In the genomic region with DNA sequence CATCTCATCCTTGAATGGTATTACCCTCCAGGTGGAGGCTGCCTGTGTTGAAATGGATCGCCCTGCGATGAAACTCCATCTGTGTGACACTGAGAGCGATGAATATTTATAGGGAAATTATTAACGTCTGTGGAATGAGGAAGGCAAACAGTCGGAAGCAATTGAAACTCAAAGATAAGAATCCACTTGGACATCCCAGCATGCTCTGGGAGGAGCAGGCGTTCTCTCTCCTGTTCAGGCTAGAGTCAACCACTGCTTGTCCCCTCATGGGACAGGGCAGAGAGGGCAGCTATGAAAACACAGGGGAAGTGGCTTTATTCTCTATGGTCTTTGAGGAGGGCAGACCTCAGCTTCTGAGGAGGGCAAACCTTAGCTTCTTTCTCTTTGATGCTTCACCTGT, we compare ENCODE assay signal across 40 mouse cellular contexts. TPM values are rescaled to one million over a fixed set of nuclear protein-coding genes. Genes with fewer than 3 reads are reported as not detected.
A peak's percentile ranks its signal among the peaks of the same experiment; 100 is the strongest.
DNase-seq lines count a peak whose midpoint lies in the region; ATAC-seq and TF ChIP-seq lines count a peak whose summit lies in the region.
"Had no signal": no experiment of that assay in that cellular context is flagged by ENCODE, and none has a peak within 500 bp of the region (broad histone marks: within the 10 kb centered on the region; RNA-seq: fewer than 3 reads in every experiment).

No protein-coding gene starts in this region.

- 20% methylated on average over 6 of the region's 6 CpGs for WGBS in liver, adult 2 months
- WGBS in liver, embryonic 12.5 days (ENCODE audit: insufficient replicate concordance) = 65% methylated on average over 6 of the region's 6 CpGs
- 44% methylated on average over 6 of the region's 6 CpGs for WGBS in lung, embryonic 15.5 days
- 52% methylated on average over 6 of the region's 6 CpGs for WGBS in stomach, postnatal 0 days

- no peak overlapping the region for H3K4me3 ChIP-seq in liver, adult 2 months (ENCODE audit: insufficient read depth, low read depth, low read length)
- H3K4me3 ChIP-seq in liver, embryonic 12.5 days = no peak overlapping the region
- no peak overlapping the region for H3K4me3 ChIP-seq in lung, embryonic 15.5 days
- no peak overlapping the region for H3K4me3 ChIP-seq in stomach, postnatal 0 days (ENCODE audit: low read depth, low read length)
- H3K4me3 ChIP-seq: forebrain, embryonic 13.5 days; hindbrain, embryonic 13.5 days; megakaryocyte, embryonic 14.5 days; midbrain, embryonic 13.5 days had no signal

- no peak for ATAC-seq in liver, embryonic 12.5 days
- peak; percentile 57; the same call in 1 of the 2 replicates for ATAC-seq in lung, embryonic 15.5 days (ENCODE audit: borderline replicate concordance, extremely low read depth, low FRiP score, low TSS enrichment)
- ATAC-seq in stomach, postnatal 0 days (ENCODE audit: low FRiP score, low TSS enrichment) = peak; percentile 53
- ATAC-seq: activated CD4-positive, CD25-positive, alpha-beta regulatory T cell, adult 4 months; forebrain, embryonic 13.5 days; midbrain, embryonic 13.5 days had no signal

- no peak overlapping the region for H3K9ac ChIP-seq in liver, adult 2 months (ENCODE audit: low read depth, low read length)
- H3K9ac ChIP-seq in liver, embryonic 12.5 days = no peak overlapping the region
- H3K9ac ChIP-seq in lung, embryonic 15.5 days = no peak overlapping the region
- H3K9ac ChIP-seq in stomach, postnatal 0 days (ENCODE audit: low read length) = no peak overlapping the region
- H3K9ac ChIP-seq: forebrain, embryonic 13.5 days; hindbrain, embryonic 13.5 days; midbrain, embryonic 13.5 days had no signal

- H3K4me1 ChIP-seq in liver, adult 2 months (ENCODE audit: control insufficient read depth, insufficient read depth, low read length) = peaks cover 7% of the 10 kb centered on the region; the same call in 1 of the 2 replicates
- no peaks in the 10 kb centered on the region for H3K4me1 ChIP-seq in liver, embryonic 12.5 days
- H3K4me1 ChIP-seq in lung, embryonic 15.5 days = peaks cover 12% of the 10 kb centered on the region
- no peaks in the 10 kb centered on the region for H3K4me1 ChIP-seq in stomach, postnatal 0 days (replicated peaks; ENCODE audit: control insufficient read depth, insufficient read depth)
- H3K4me1 ChIP-seq: forebrain, embryonic 13.5 days; hindbrain, embryonic 13.5 days; megakaryocyte, embryonic 14.5 days; midbrain, embryonic 13.5 days had no signal

- no peak overlapping the region for H3K4me2 ChIP-seq in liver, embryonic 12.5 days
- H3K4me2 ChIP-seq in lung, embryonic 15.5 days = no peak overlapping the region
- no peak overlapping the region for H3K4me2 ChIP-seq in stomach, postnatal 0 days (replicated peaks; ENCODE audit: low read depth)
- H3K4me2 ChIP-seq: forebrain, embryonic 13.5 days; heart, embryonic 11.5 days; hindbrain, embryonic 13.5 days; midbrain, embryonic 13.5 days had no signal

- H3K9me3 ChIP-seq in liver, embryonic 12.5 days (replicated peaks) = no peaks in the 10 kb centered on the region
- no peaks in the 10 kb centered on the region for H3K9me3 ChIP-seq in lung, embryonic 15.5 days
- H3K9me3 ChIP-seq in stomach, postnatal 0 days (ENCODE audit: control insufficient read depth, low read length) = no peaks in the 10 kb centered on the region
- H3K9me3 ChIP-seq: forebrain, embryonic 13.5 days; hindbrain, embryonic 13.5 days; megakaryocyte, embryonic 14.5 days; midbrain, embryonic 13.5 days had no signal

- no peak for TF ChIP-seq POLR2A in liver, adult 2 months (IDR thresholded peaks at IDR 0.05; ENCODE audit: extremely low read depth, insufficient read depth, low read length)

- no peak for TF ChIP-seq EP300 in stomach, postnatal 0 days (optimal IDR thresholded peaks at IDR 0.05)

- H3K27me3 ChIP-seq in liver, adult 2 months (ENCODE audit: control insufficient read depth, insufficient read depth, low read length) = peaks cover 12% of the 10 kb centered on the region
- no peaks in the 10 kb centered on the region for H3K27me3 ChIP-seq in liver, embryonic 12.5 days (replicated peaks)
- H3K27me3 ChIP-seq in lung, embryonic 15.5 days = no peaks in the 10 kb centered on the region
- H3K27me3 ChIP-seq in stomach, postnatal 0 days (ENCODE audit: control insufficient read depth, insufficient read depth, low read length) = no peaks in the 10 kb centered on the region
- H3K27me3 ChIP-seq: forebrain, embryonic 13.5 days; hindbrain, embryonic 13.5 days; megakaryocyte, embryonic 14.5 days; midbrain, embryonic 13.5 days had no signal

- no peak for TF ChIP-seq CTCF in liver, adult 2 months (IDR thresholded peaks at IDR 0.05; ENCODE audit: low read depth, low read length)
- TF ChIP-seq CTCF in stomach, postnatal 0 days (IDR thresholded peaks at IDR 0.05; ENCODE audit: low read depth) = no peak

- H3K27ac ChIP-seq in liver, adult 2 months (replicated peaks; ENCODE audit: insufficient read depth, low read depth, low read length) = no peak overlapping the region
- H3K27ac ChIP-seq in liver, embryonic 12.5 days = no peak overlapping the region
- peak overlapping the region; percentile 78 for H3K27ac ChIP-seq in lung, embryonic 15.5 days
- no peak overlapping the region for H3K27ac ChIP-seq in stomach, postnatal 0 days (replicated peaks)
- H3K27ac ChIP-seq: forebrain, embryonic 13.5 days; hindbrain, embryonic 13.5 days; kidney, postnatal 0 days; midbrain, embryonic 13.5 days had no signal

- DNase-seq in liver, adult 2 months (ENCODE audit: extremely low read depth, low read depth, low spot score) = peak; percentile 68
- peak; percentile 68 for DNase-seq in lung, postnatal 25 days (ENCODE audit: low spot score)
- no peak for DNase-seq in stomach, postnatal 0 days (ENCODE audit: low spot score)
- DNase-seq in spleen, postnatal 36 days (ENCODE audit: low spot score in 2 of 2) = no peak
- DNase-seq in heart, adult 18-20 months = no peak
- no peak for DNase-seq in cerebellum, postnatal 25 days
- DNase-seq: adrenal gland, adult 2 months; cerebellum, adult 8-10 months; cerebellum, postnatal 36 days; gastrocnemius, postnatal 10 days; heart, postnatal 36 days; kidney, adult 8-10 months; kidney, postnatal 4 days; layer of hippocampus, postnatal 36 days; liver; thymus, postnatal 4 days had no signal

- H3K79me2 ChIP-seq in liver, adult 2 months (ENCODE audit: control insufficient read depth, insufficient read depth, low read length) = no peaks in the 10 kb centered on the region

- no peaks in the 10 kb centered on the region for H3K36me3 ChIP-seq in liver, adult 2 months (ENCODE audit: control insufficient read depth, insufficient read depth, low read length)
- no peaks in the 10 kb centered on the region for H3K36me3 ChIP-seq in liver, embryonic 12.5 days
- no peaks in the 10 kb centered on the region for H3K36me3 ChIP-seq in lung, embryonic 15.5 days
- no peaks in the 10 kb centered on the region for H3K36me3 ChIP-seq in stomach, postnatal 0 days (ENCODE audit: control insufficient read depth, insufficient read depth, low read length)
- H3K36me3 ChIP-seq: hindbrain, embryonic 13.5 days; midbrain, embryonic 13.5 days had no signal

RNA-seq across cellular contexts. Expression of gene Krt23, which starts 19.5 kb away (rescaled TPM):
- total RNA-seq in liver, adult 2 months (2014; rRNA removed) = 4.0 and 6.4 TPM in 2 replicates
- 1.4 and 1.7 TPM in 2 replicates for polyA plus RNA-seq in liver, adult 2 months (2012; rRNA removed)
- 0.20 and 0.35 TPM in 2 replicates for polyA plus RNA-seq in liver, embryonic 12.5 days (2016; fragmentation: Nextera tagmentation; extraction: Ambion mirVana)
- polyA plus RNA-seq in lung, embryonic 15.5 days (2015; fragmentation: Nextera tagmentation; extraction: Ambion mirVana) = 3.9 and 5.1 TPM in 2 replicates
- polyA plus RNA-seq in stomach, postnatal 0 days (2015; fragmentation: Nextera tagmentation; extraction: Ambion mirVana) = 204 and 221 TPM in 2 replicates
- under 1 TPM in 1 of 2 experiments, not detected in 1; 0.31 TPM for total RNA-seq in heart, adult 18-20 months (2021)
- total RNA-seq: adrenal gland, adult 2 months; CH12.LX; heart, postnatal 36 days; layer of hippocampus, adult 8-10 months; layer of hippocampus, postnatal 36 days; left cerebral cortex, postnatal 10 days; monocyte, adult 5-6 weeks had no signal
- polyA plus RNA-seq: activated CD4-positive, CD25-positive, alpha-beta regulatory T cell, adult 4 months; adrenal gland, adult 2 months; C2C12; embryonic facial prominence, embryonic 11.5 days; forebrain, embryonic 13.5 days; midbrain, embryonic 13.5 days; neural tube, embryonic 14.5 days had no signal

RNA-seq across cellular contexts. Expression of gene Krt20, which starts 35.5 kb away (rescaled TPM):
- total RNA-seq in liver, adult 2 months (2014; rRNA removed) = 0.09 TPM in 1 of 2 replicates, not detected in the other
- polyA plus RNA-seq in liver, adult 2 months (2012; rRNA removed) = 0.04 and 0.15 TPM in 2 replicates
- polyA plus RNA-seq in liver, embryonic 12.5 days (2016; fragmentation: Nextera tagmentation; extraction: Ambion mirVana) = 23.5 and 24.6 TPM in 2 replicates
- 0.29 and 0.39 TPM in 2 replicates for polyA plus RNA-seq in lung, embryonic 15.5 days (2015; fragmentation: Nextera tagmentation; extraction: Ambion mirVana)
- 110 and 119 TPM in 2 replicates for polyA plus RNA-seq in stomach, postnatal 0 days (2015; fragmentation: Nextera tagmentation; extraction: Ambion mirVana)
- not detected for total RNA-seq in heart, adult 18-20 months (2021)
- total RNA-seq: CH12.LX; heart, postnatal 36 days; layer of hippocampus, adult 8-10 months; layer of hippocampus, postnatal 36 days; left cerebral cortex, postnatal 10 days; monocyte, adult 5-6 weeks had no signal
- polyA plus RNA-seq: adrenal gland, adult 2 months; C2C12; forebrain, embryonic 13.5 days; midbrain, embryonic 13.5 days had no signal

RNA-seq across cellular contexts. Expression of gene Krt39, which starts 47.7 kb away (rescaled TPM):
- total RNA-seq in liver, adult 2 months (2014; rRNA removed) = not detected in 2 replicates
- polyA plus RNA-seq in liver, adult 2 months (2012; rRNA removed) = not detected in 2 replicates
- polyA plus RNA-seq in liver, embryonic 12.5 days (2016; fragmentation: Nextera tagmentation; extraction: Ambion mirVana) = not detected in 2 replicates
- not detected in 2 replicates for polyA plus RNA-seq in lung, embryonic 15.5 days (2015; fragmentation: Nextera tagmentation; extraction: Ambion mirVana)
- polyA plus RNA-seq in stomach, postnatal 0 days (2015; fragmentation: Nextera tagmentation; extraction: Ambion mirVana) = 0.07 TPM in 1 of 2 replicates, not detected in the other
- total RNA-seq in heart, adult 18-20 months (2021) = not detected
- total RNA-seq: adrenal gland, adult 2 months; CH12.LX; ES-E14; gastrocnemius, postnatal 10 days; heart, postnatal 36 days; layer of hippocampus, adult 8-10 months; layer of hippocampus, postnatal 36 days; left cerebral cortex, postnatal 10 days; monocyte, adult 5-6 weeks had no signal
- polyA plus RNA-seq: activated CD4-positive, CD25-positive, alpha-beta regulatory T cell, adult 4 months; adrenal gland, adult 2 months; C2C12; embryonic facial prominence, embryonic 11.5 days; forebrain, embryonic 13.5 days; gonadal fat pad, adult 2 months; heart, embryonic 11.5 days; heart, embryonic 16.5 days; hindbrain, embryonic 13.5 days; liver, embryonic 16.5 days; midbrain, embryonic 13.5 days; neural tube, embryonic 14.5 days; small intestine, adult 2 months; thymus, postnatal 0 days had no signal

RNA-seq across cellular contexts. Expression of gene Krt12, which starts 51.4 kb away (rescaled TPM):
- total RNA-seq in liver, adult 2 months (2014; rRNA removed) = not detected in 2 replicates
- not detected in 2 replicates for polyA plus RNA-seq in liver, adult 2 months (2012; rRNA removed)
- 0.06 TPM in 1 of 2 replicates, not detected in the other for polyA plus RNA-seq in liver, embryonic 12.5 days (2016; fragmentation: Nextera tagmentation; extraction: Ambion mirVana)
- polyA plus RNA-seq in lung, embryonic 15.5 days (2015; fragmentation: Nextera tagmentation; extraction: Ambion mirVana) = 0.07 TPM in 1 of 2 replicates, not detected in the other
- polyA plus RNA-seq in stomach, postnatal 0 days (2015; fragmentation: Nextera tagmentation; extraction: Ambion mirVana) = 0.16 and 0.21 TPM in 2 replicates
- not detected for total RNA-seq in heart, adult 18-20 months (2021)
- total RNA-seq: adrenal gland, adult 2 months; CH12.LX; gastrocnemius, postnatal 10 days; heart, postnatal 36 days; monocyte, adult 5-6 weeks had no signal
- polyA plus RNA-seq: activated CD4-positive, CD25-positive, alpha-beta regulatory T cell, adult 4 months; adrenal gland, adult 2 months; C2C12; embryonic facial prominence, embryonic 11.5 days; forebrain, embryonic 13.5 days; gonadal fat pad, adult 2 months; heart, embryonic 11.5 days; heart, embryonic 16.5 days; hindbrain, embryonic 13.5 days; kidney, postnatal 0 days; limb, embryonic 11.5 days; neural tube, embryonic 14.5 days; testis, adult 2 months had no signal

Comparison
In these comparisons a context has a peak if more than half of its experiments do, and no peak if none do; other contexts are left out.
1. RNA of gene Krt20, which starts 35.5 kb away (polyA plus RNA-seq): 110 to 119 TPM in stomach, postnatal 0 days and 23.5 to 24.6 TPM in liver, embryonic 12.5 days; 0.29 to 0.39 TPM in lung, embryonic 15.5 days and 0.04 to 0.15 TPM in liver, adult 2 months; every median in the first group is over 10 times any median in the second.
2. DNase-seq: peak in liver, adult 2 months (single experiment) and lung, postnatal 25 days (single experiment); none in stomach, postnatal 0 days (single experiment), spleen, postnatal 36 days (0 of 2), heart, adult 18-20 months (0 of 2) and cerebellum, postnatal 25 days (0 of 2).
3. RNA of gene Krt23, which starts 19.5 kb away (polyA plus RNA-seq): 204 to 221 TPM in stomach, postnatal 0 days; 3.9 to 5.1 TPM in lung, embryonic 15.5 days, 1.4 to 1.7 TPM in liver, adult 2 months and 0.20 to 0.35 TPM in liver, embryonic 12.5 days; every median in the first group is over 10 times any median in the second.